Mouse (Mus musculus) liver, embryonic 14.5 days (tissue): ENCODE data around the gene Pde4d.

Experiments
- CTCF ChIP-seq: IDR thresholded peaks from 2 replicates; pipeline ENCODE4 v1.5.1; 2016; ENCODE audit warnings: antibody characterized with exemption, low read depth, control low read depth
- EP300 ChIP-seq: IDR thresholded peaks from 2 replicates; pipeline ENCODE4 v1.6.1; 2016; ENCODE audit warnings: antibody characterized with exemption, low read depth

- no peak for TF ChIP-seq CTCF
- no peak for TF ChIP-seq EP300
These were observed 197.5 kb downstream of the Pde4d start for GRCm38 (mm10) chr13:108647239-108647638.
